Mouse (Mus musculus) neural tube, embryonic 14.5 days (tissue): ENCODE measurements around the gene Vsnl1. TPM values are rescaled to one million over a fixed set of nuclear protein-coding genes. Genes with fewer than 3 reads are reported as not detected.

Source experiments
- ATAC-seq: fragments of 200-750 bp; cut with Nextera tagmentation; 2 replicates; pipeline ENCODE4 v1.8.0; 2017; ENCODE audit warnings: low read depth, mild to moderate bottlenecking, moderate TSS enrichment, moderate library complexity
- H3K27ac ChIP-seq: fragments of 300-500 bp; sonication (generic); 2 replicates; pipeline ENCODE4 v1.5.1; 2014; ENCODE audit warnings: low read depth, mild to moderate bottlenecking, control low read depth, low read length, moderate library complexity, mixed read lengths
- H3K27me3 ChIP-seq: fragments of 300-500 bp; sonication (generic); 2 replicates; pipeline ENCODE4 v1.6.1; 2014; ENCODE audit warnings: low read length; ENCODE audit not compliant: control insufficient read depth, insufficient read depth
- H3K36me3 ChIP-seq: fragments of 300-500 bp; sonication (generic); 2 replicates; pipeline ENCODE4 v1.6.1; 2014; ENCODE audit warnings: low read length, mixed read lengths; ENCODE audit not compliant: control insufficient read depth, insufficient read depth
- H3K4me1 ChIP-seq: fragments of 300-500 bp; sonication (generic); 2 replicates; pipeline ENCODE4 v1.6.1; 2014; ENCODE audit warnings: low read length; ENCODE audit not compliant: control insufficient read depth, insufficient read depth
- H3K4me2 ChIP-seq: fragments of 300-500 bp; sonication (generic); 2 replicates; pipeline ENCODE4 v1.6.1; 2014; ENCODE audit warnings: mild to moderate bottlenecking, low read depth, low read length, control low read depth
- H3K4me3 ChIP-seq: fragments of 300-500 bp; sonication (generic); 2 replicates; pipeline ENCODE4 v1.5.1; 2014; ENCODE audit warnings: low read depth, low read length, control low read depth, mixed read lengths
- H3K9ac ChIP-seq: fragments of 300-500 bp; sonication (generic); replicated peaks from 2 replicates; pipeline ENCODE4 v1.6.1; 2014; ENCODE audit warnings: low read depth, mild to moderate bottlenecking, control low read depth, low read length, mixed read lengths
- H3K9me3 ChIP-seq: fragments of 300-500 bp; sonication (generic); 2 replicates; pipeline ENCODE4 v1.6.1; 2016; ENCODE audit warnings: low read length; ENCODE audit not compliant: control insufficient read depth
- WGBS: fragments of 180-500 bp; shearing (Covaris S2); extraction: QIAGEN DNeasy Blood & Tissue Kit; methylation state at CpG from one replicate; pipeline ENCODE4 v1.1.7; 2014; 5-methylcytosine and 5-hydroxymethylcytosine counted together
- polyA plus RNA-seq: library from polyadenylated mRNA; unstranded; fragments of >200 nt; fragmentation: Nextera tagmentation; extraction: Ambion mirVana; gene quantifications from 2 replicates; pipeline ENCODE4 v1.2.1, GENCODE M21; 2014

Gene Vsnl1
- 109 and 197 TPM in 2 replicates for polyA plus RNA-seq

GRCm38 (mm10) chr12:11436497-11437265 is at the start of gene Vsnl1:
Gene Vsnl1, minus strand, starts transcription at chr12:11436613.
- 5% methylated on average over 34 of the region's 34 CpGs for whole genome bisulfite sequencing
- H3K27me3 ChIP-seq: no peaks in the 10 kb centered on the region
- peak; percentile 97 for ATAC-seq
- peak within 1 kb of the TSS; percentile 33 for H3K9ac ChIP-seq
- no peaks in the 10 kb centered on the region for H3K36me3 ChIP-seq
- peak within 1 kb of the TSS; percentile 66 for H3K27ac ChIP-seq
- H3K4me2 ChIP-seq: peak within 1 kb of the TSS; percentile 66
- peak within 1 kb of the TSS; percentile 44 for H3K4me3 ChIP-seq
- no peaks in the 10 kb centered on the region; the same call in 1 of the 2 replicates for H3K4me1 ChIP-seq
- H3K9me3 ChIP-seq: no peaks in the 10 kb centered on the region

- Histone ChIP-seq H3K4me1 (no peaks in the 10 kb centered on the region), H3K4me2 (no peak overlapping the region; the same call in 1 of the 2 replicates), H3K9ac (no peak overlapping the region), H3K36me3 (no peaks in the 10 kb centered on the region), H3K9me3 (no peaks in the 10 kb centered on the region), H3K27me3 (no peaks in the 10 kb centered on the region), H3K4me3 (no peak overlapping the region), H3K27ac (no peak overlapping the region)
- 85% methylated on average over 4 of the region's 4 CpGs for WGBS
- no peak for ATAC-seq
Observed at GRCm38 (mm10) chr12:11456632-11457031, 20.2 kb upstream of the Vsnl1 start.

- no peak overlapping the region for H3K27ac ChIP-seq
- WGBS: 6% methylated on average over 11 of the region's 11 CpGs
- H3K4me3 ChIP-seq: peak overlapping the region; percentile 42
- H3K27me3 ChIP-seq: no peaks in the 10 kb centered on the region
- no peak; the same call in none of the 2 replicates for ATAC-seq
- H3K4me2 ChIP-seq: peak overlapping the region; percentile 54
- H3K36me3 ChIP-seq: no peaks in the 10 kb centered on the region
- no peaks in the 10 kb centered on the region for H3K9me3 ChIP-seq
- no peaks in the 10 kb centered on the region for H3K4me1 ChIP-seq
- H3K9ac ChIP-seq: peak overlapping the region; percentile 34
Observed at GRCm38 (mm10) chr12:11456213-11456612, 19.8 kb upstream of the Vsnl1 start.

- H3K36me3 ChIP-seq: no peaks in the 10 kb centered on the region
- peak within 1 kb of the TSS; percentile 54 for H3K4me2 ChIP-seq
- no peaks in the 10 kb centered on the region for H3K4me1 ChIP-seq
- peak; percentile 100 for ATAC-seq
- H3K27ac ChIP-seq: no peak within 1 kb of the TSS
- peak within 1 kb of the TSS; percentile 34 for H3K9ac ChIP-seq
- H3K27me3 ChIP-seq: no peaks in the 10 kb centered on the region
- 1% methylated on average over 36 of the region's 40 CpGs for WGBS
- no peaks in the 10 kb centered on the region for H3K9me3 ChIP-seq
- H3K4me3 ChIP-seq: peak within 1 kb of the TSS; percentile 42
Observed at GRCm38 (mm10) chr12:11455549-11456194, 19.3 kb upstream of the Vsnl1 start, which contains the start of gene Rad51ap2. Gene Rad51ap2, plus strand, starts transcription at chr12:11456079.

- Histone ChIP-seq H3K9ac (no peak overlapping the region), H3K4me1 (no peaks in the 10 kb centered on the region), H3K27ac (no peak overlapping the region), H3K27me3 (no peaks in the 10 kb centered on the region), H3K4me3 (no peak overlapping the region), H3K36me3 (no peaks in the 10 kb centered on the region), H3K9me3 (no peaks in the 10 kb centered on the region), H3K4me2 (no peak overlapping the region)
- 77% methylated on average over 5 of the region's 5 CpGs for WGBS
- no peak for ATAC-seq
Observed at GRCm38 (mm10) chr12:11454146-11454545, 17.7 kb upstream of the Vsnl1 start.

GRCm38 (mm10) chr12:11437907-11438447 is 1.6 kb upstream of the Vsnl1 start:
- 26% methylated on average over 23 of the region's 23 CpGs for WGBS
- no peaks in the 10 kb centered on the region for H3K36me3 ChIP-seq
- ATAC-seq: peak; percentile 29; the same call in 1 of the 2 replicates
- no peaks in the 10 kb centered on the region for H3K27me3 ChIP-seq
- H3K4me3 ChIP-seq: peak overlapping the region; percentile 9; the same call in 1 of the 2 replicates
- H3K9ac ChIP-seq: no peak overlapping the region; the same call in 1 of the 2 replicates
- no peak overlapping the region for H3K27ac ChIP-seq
- no peaks in the 10 kb centered on the region for H3K9me3 ChIP-seq
- H3K4me2 ChIP-seq: peak overlapping the region; percentile 66
- H3K4me1 ChIP-seq: no peaks in the 10 kb centered on the region; the same call in 1 of the 2 replicates

GRCm38 (mm10) chr12:11437266-11437906 is 973 bp upstream of the Vsnl1 start:
- H3K4me1 ChIP-seq: no peaks in the 10 kb centered on the region; the same call in 1 of the 2 replicates
- no peaks in the 10 kb centered on the region for H3K9me3 ChIP-seq
- H3K27me3 ChIP-seq: no peaks in the 10 kb centered on the region
- WGBS: 19% methylated on average over 17 of the region's 17 CpGs
- peak overlapping the region; percentile 66 for H3K4me2 ChIP-seq
- H3K4me3 ChIP-seq: peak overlapping the region; percentile 44; the same call in 1 of the 2 replicates
- peak; percentile 47; the same call in 1 of the 2 replicates for ATAC-seq
- H3K36me3 ChIP-seq: no peaks in the 10 kb centered on the region
- 0 out of 2 replicates have a peak overlapping the region, but pooled peaks have one; percentile 65 for H3K27ac ChIP-seq
- no peak overlapping the region for H3K9ac ChIP-seq

GRCm38 (mm10) chr12:11436023-11436350 is 426 bp downstream of the Vsnl1 start:
- H3K27me3 ChIP-seq: no peaks in the 10 kb centered on the region
- WGBS: 2% methylated on average over 12 of the region's 12 CpGs
- no peaks in the 10 kb centered on the region for H3K9me3 ChIP-seq
- H3K27ac ChIP-seq: peak overlapping the region; percentile 66
- ATAC-seq: peak; percentile 13
- H3K4me2 ChIP-seq: peak overlapping the region; percentile 66
- H3K4me1 ChIP-seq: no peaks in the 10 kb centered on the region; the same call in 1 of the 2 replicates
- no peaks in the 10 kb centered on the region for H3K36me3 ChIP-seq
- peak overlapping the region; percentile 33 for H3K9ac ChIP-seq
- H3K4me3 ChIP-seq: peak overlapping the region; percentile 44
